Mouse (Mus musculus) mature B cell (primary cell): Measurements from ENCODE around the gene Ap5m1.
"Not testable (repeated sequence)": the region's sequence is repeated elsewhere in the genome, so short reads cannot be mapped to it uniquely, and the experiment has no call there.

ENCODE experiments used
- in situ Hi-C: fragments of 300-500 bp; cut with MboI; formaldehyde crosslinking; loops from 2 replicates; pipeline ENCODE4 v1.14.3; 2019

The Ap5m1 gene

GRCm38 (mm10) chr14:49065529-49066273 is at the start of gene Ap5m1:
TSS of gene Ap5m1 (plus strand) at chr14:49066097.
- in situ Hi-C loops: no loop called here

- in situ Hi-C loops: no loop called here
Observed at GRCm38 (mm10) chr14:49019765-49020164, 46.1 kb upstream of the Ap5m1 start.

- in situ Hi-C loops: no loop called here
Observed at GRCm38 (mm10) chr14:49027040-49027778, 38.7 kb upstream of the Ap5m1 start.

- in situ Hi-C loops: no loop called here
Observed at GRCm38 (mm10) chr14:49027779-49028368, 38.0 kb upstream of the Ap5m1 start.

GRCm38 (mm10) chr14:49028991-49029390 is 36.9 kb upstream of the Ap5m1 start:
- in situ Hi-C loops: no loop called here

- in situ Hi-C loops: no loop called here
Observed at GRCm38 (mm10) chr14:49045610-49046009, 20.3 kb upstream of the Ap5m1 start.

- in situ Hi-C loops: no loop called here
Observed at GRCm38 (mm10) chr14:49049492-49049891, 16.4 kb upstream of the Ap5m1 start.

- in situ Hi-C loops: no loop called here
Observed at GRCm38 (mm10) chr14:49063838-49064237, 2.1 kb upstream of the Ap5m1 start.

- in situ Hi-C loops: no loop called here
Observed at GRCm38 (mm10) chr14:49066274-49066823, 452 bp downstream of the Ap5m1 start, which contains the start of gene Exoc5. TSS of gene Exoc5 (minus strand) at chr14:49066653.

GRCm38 (mm10) chr14:49072837-49073236 is 6.9 kb downstream of the Ap5m1 start:
- in situ Hi-C loops: no loop called here

- in situ Hi-C loops: no loop called here
Observed at GRCm38 (mm10) chr14:49073896-49074295, 8.0 kb downstream of the Ap5m1 start.

- in situ Hi-C loops: no loop called here
Observed at GRCm38 (mm10) chr14:49074361-49074760, 8.5 kb downstream of the Ap5m1 start.

GRCm38 (mm10) chr14:49078820-49079219 is 12.9 kb downstream of the Ap5m1 start:
- in situ Hi-C loops: no loop called here

- in situ Hi-C loops: no loop called here
Observed at GRCm38 (mm10) chr14:49086522-49086921, 20.6 kb downstream of the Ap5m1 start.

- in situ Hi-C loops: no loop called here
Observed at GRCm38 (mm10) chr14:49088155-49089048, 22.5 kb downstream of the Ap5m1 start.

GRCm38 (mm10) chr14:49089461-49090058 is 23.7 kb downstream of the Ap5m1 start:
- in situ Hi-C loops: no loop called here

GRCm38 (mm10) chr14:49090102-49090501 is 24.2 kb downstream of the Ap5m1 start:
- in situ Hi-C loops: no loop called here

- in situ Hi-C loops: no loop called here
Observed at GRCm38 (mm10) chr14:49091277-49091676, 25.4 kb downstream of the Ap5m1 start.

- in situ Hi-C loops: not testable (repeated sequence)
Observed at GRCm38 (mm10) chr14:49091755-49092154, 25.9 kb downstream of the Ap5m1 start.

GRCm38 (mm10) chr14:49118381-49118780 is 52.5 kb downstream of the Ap5m1 start:
- in situ Hi-C loops: loop anchor here (25.0 kb wide), 2 partner anchors 606 to 756 kb away; no protein-coding TSS in a partner anchor

GRCm38 (mm10) chr14:49121723-49122122 is 55.8 kb downstream of the Ap5m1 start:
- in situ Hi-C loops: loop anchor here (25.0 kb wide), 2 partner anchors 609 to 759 kb away; no protein-coding TSS in a partner anchor
